Mouse (Mus musculus): ENCODE results near the gene Robo2. TPM values are rescaled to one million over a fixed set of nuclear protein-coding genes. Genes with fewer than 3 reads are reported as not detected.

Robo2 gene
- polyA plus RNA-seq, 2 experiments: 2.5 to 3.4 TPM

- Histone ChIP-seq H3K9me3 (ENCODE audit: control insufficient read depth, low read length) (no peaks in the 10 kb centered on the region), H3K27me3 (ENCODE audit: control insufficient read depth, insufficient read depth, low read length) (no peaks in the 10 kb centered on the region), H3K4me3 (ENCODE audit: insufficient read depth in 1 of 2, low read depth in 2 of 2, low read length in 2 of 2) (no peak overlapping the region), H3K9ac (replicated peaks) (no peak overlapping the region), H3K27ac (no peak overlapping the region), H3K4me1 (replicated peaks; ENCODE audit: control insufficient read depth in 2 of 2, insufficient read depth in 2 of 2, low read length in 1 of 2) (no peaks in the 10 kb centered on the region), H3K4me2 (ENCODE audit: low read depth) (no peak overlapping the region), H3K36me3 (replicated peaks; ENCODE audit: control insufficient read depth, insufficient read depth, low read depth) (no peaks in the 10 kb centered on the region)
- no peak for DNase-seq (ENCODE audit: low read depth in 3 of 3, low spot score in 3 of 3)
- no peak for ATAC-seq (ENCODE audit: insufficient read depth)
- 50% methylated on average over 7 of the region's 7 CpGs for WGBS (ENCODE audit: insufficient replicate concordance)
- TF ChIP-seq EP300 (IDR thresholded peaks at IDR 0.05; ENCODE audit: low read depth) (no peak), CTCF (IDR thresholded peaks at IDR 0.05; ENCODE audit: low read depth) (no peak)
These were observed 318.4 kb downstream of the Robo2 start for GRCm38 (mm10) chr16:74092997-74093801.

GRCm38 (mm10) chr16:74089951-74090350 lies 321.7 kb downstream of the Robo2 start:
- TF ChIP-seq CTCF (IDR thresholded peaks at IDR 0.05; ENCODE audit: low read depth): no peak
- TF ChIP-seq EP300 (IDR thresholded peaks at IDR 0.05; ENCODE audit: low read depth): no peak
- Histone ChIP-seq H3K4me3 (ENCODE audit: insufficient read depth in 1 of 2, low read depth in 2 of 2, low read length in 2 of 2) (no peak overlapping the region), H3K4me1 (replicated peaks; ENCODE audit: control insufficient read depth in 2 of 2, insufficient read depth in 2 of 2, low read length in 1 of 2) (no peaks in the 10 kb centered on the region), H3K27me3 (ENCODE audit: control insufficient read depth, insufficient read depth, low read length) (no peaks in the 10 kb centered on the region), H3K27ac (no peak overlapping the region), H3K36me3 (replicated peaks; ENCODE audit: control insufficient read depth, insufficient read depth, low read depth) (no peaks in the 10 kb centered on the region), H3K9me3 (ENCODE audit: control insufficient read depth, low read length) (no peaks in the 10 kb centered on the region), H3K9ac (replicated peaks) (no peak overlapping the region), H3K4me2 (ENCODE audit: low read depth) (no peak overlapping the region)
- 43% methylated on average over 1 of the region's 1 CpGs for WGBS (ENCODE audit: insufficient replicate concordance)
- DNase-seq (ENCODE audit: low read depth in 3 of 3, low spot score in 3 of 3) (no peak), ATAC-seq (ENCODE audit: insufficient read depth) (no peak)

DNA sequence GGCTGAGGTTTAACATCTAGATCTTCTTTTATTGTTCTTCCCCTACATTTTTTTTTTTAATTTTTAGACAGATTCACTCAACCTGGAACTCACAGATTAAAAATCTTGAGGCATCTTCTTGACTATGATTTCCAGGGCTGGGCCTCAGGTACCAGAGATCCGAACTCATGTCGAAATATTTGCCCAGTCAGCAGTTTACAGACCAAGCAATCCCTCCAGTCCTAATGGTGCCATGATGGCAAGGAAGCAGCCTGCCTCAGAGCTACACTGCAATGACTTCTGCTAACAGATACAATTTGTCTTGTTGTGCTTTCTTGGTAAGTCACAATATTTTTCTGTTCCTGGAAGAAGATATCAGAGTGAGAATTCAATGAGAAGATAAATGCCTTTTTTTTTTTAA lies 327.4 kb downstream of the Robo2 start:
- H3K4me3 ChIP-seq (ENCODE audit: insufficient read depth in 1 of 2, low read depth in 2 of 2, low read length in 2 of 2): no peak overlapping the region
- ATAC-seq (ENCODE audit: insufficient read depth): no peak
- TF ChIP-seq CTCF (IDR thresholded peaks at IDR 0.05; ENCODE audit: low read depth) (no peak), EP300 (IDR thresholded peaks at IDR 0.05; ENCODE audit: low read depth) (no peak)
- H3K27me3 ChIP-seq (ENCODE audit: control insufficient read depth, insufficient read depth, low read length): no peaks in the 10 kb centered on the region
- H3K9ac ChIP-seq (replicated peaks): no peak overlapping the region
- DNase-seq (ENCODE audit: low read depth in 3 of 3, low spot score in 3 of 3): no peak
- no peak overlapping the region for H3K4me2 ChIP-seq (ENCODE audit: low read depth)
- WGBS (ENCODE audit: insufficient replicate concordance): 68% methylated on average over 2 of the region's 2 CpGs
- H3K36me3 ChIP-seq (replicated peaks; ENCODE audit: control insufficient read depth, insufficient read depth, low read depth): no peaks in the 10 kb centered on the region
- no peak overlapping the region for H3K27ac ChIP-seq
- no peaks in the 10 kb centered on the region for H3K4me1 ChIP-seq (replicated peaks; ENCODE audit: control insufficient read depth in 2 of 2, insufficient read depth in 2 of 2, low read length in 1 of 2)
- H3K9me3 ChIP-seq (ENCODE audit: control insufficient read depth, low read length): no peaks in the 10 kb centered on the region

- no peak for TF ChIP-seq EP300 (IDR thresholded peaks at IDR 0.05; ENCODE audit: low read depth)
- Histone ChIP-seq H3K27me3 (ENCODE audit: control insufficient read depth, insufficient read depth, low read length) (no peaks in the 10 kb centered on the region), H3K4me1 (replicated peaks; ENCODE audit: control insufficient read depth in 2 of 2, insufficient read depth in 2 of 2, low read length in 1 of 2) (no peaks in the 10 kb centered on the region), H3K4me2 (ENCODE audit: low read depth) (no peak overlapping the region), H3K9me3 (ENCODE audit: control insufficient read depth, low read length) (no peaks in the 10 kb centered on the region), H3K36me3 (replicated peaks; ENCODE audit: control insufficient read depth, insufficient read depth, low read depth) (no peaks in the 10 kb centered on the region), H3K9ac (replicated peaks) (no peak overlapping the region), H3K27ac (no peak overlapping the region), H3K4me3 (ENCODE audit: insufficient read depth in 1 of 2, low read depth in 2 of 2, low read length in 2 of 2) (no peak overlapping the region)
- DNase-seq (ENCODE audit: low read depth in 3 of 3, low spot score in 3 of 3) (no peak), ATAC-seq (ENCODE audit: insufficient read depth) (no peak)
- 80% methylated on average over 5 of the region's 5 CpGs for WGBS (ENCODE audit: insufficient replicate concordance)
These were observed 339.0 kb downstream of the Robo2 start for GRCm38 (mm10) chr16:74072671-74073070.

DNA sequence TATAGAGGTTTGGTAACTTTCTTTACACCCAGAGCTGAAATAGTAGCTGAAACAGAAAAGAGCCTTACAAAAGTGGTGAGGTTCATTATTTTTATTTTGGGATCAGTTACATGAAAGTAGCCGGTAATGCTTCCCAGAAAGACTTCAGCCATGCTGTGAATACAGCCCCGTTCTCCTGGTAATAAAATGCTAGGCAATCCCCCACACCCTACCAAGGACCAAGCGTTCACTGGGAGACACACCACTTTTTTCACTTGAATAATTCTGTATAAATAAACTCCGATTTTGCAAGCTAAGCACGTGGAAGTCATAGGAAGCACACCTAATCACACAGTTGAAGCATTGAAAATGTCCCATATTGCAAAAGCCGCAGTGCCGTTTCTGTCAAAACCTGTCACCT lies 341.0 kb downstream of the Robo2 start:
- Histone ChIP-seq H3K27ac (no peak overlapping the region), H3K4me1 (replicated peaks; ENCODE audit: control insufficient read depth in 2 of 2, insufficient read depth in 2 of 2, low read length in 1 of 2) (no peaks in the 10 kb centered on the region), H3K9me3 (ENCODE audit: control insufficient read depth, low read length) (no peaks in the 10 kb centered on the region), H3K4me2 (ENCODE audit: low read depth) (no peak overlapping the region), H3K9ac (replicated peaks) (no peak overlapping the region), H3K27me3 (ENCODE audit: control insufficient read depth, insufficient read depth, low read length) (no peaks in the 10 kb centered on the region), H3K4me3 (ENCODE audit: insufficient read depth in 1 of 2, low read depth in 2 of 2, low read length in 2 of 2) (no peak overlapping the region), H3K36me3 (replicated peaks; ENCODE audit: control insufficient read depth, insufficient read depth, low read depth) (no peaks in the 10 kb centered on the region)
- WGBS (ENCODE audit: insufficient replicate concordance): 67% methylated on average over 7 of the region's 7 CpGs
- DNase-seq (ENCODE audit: low read depth in 3 of 3, low spot score in 3 of 3): no peak
- TF ChIP-seq EP300 (IDR thresholded peaks at IDR 0.05; ENCODE audit: low read depth) (no peak), CTCF (IDR thresholded peaks at IDR 0.05; ENCODE audit: low read depth) (no peak)
- ATAC-seq (ENCODE audit: insufficient read depth): no peak

Measured in liver, embryonic 14.5 days (tissue).